Mouse (Mus musculus) limb, embryonic 14.5 days (tissue): ENCODE data around the gene Acbd3. TPM values are rescaled to one million over a fixed set of nuclear protein-coding genes. Genes with fewer than 3 reads are reported as not detected.

Experiments
- ATAC-seq: fragments of 200-750 bp; cut with Nextera tagmentation; 2 replicates; pipeline ENCODE4 v1.8.0; 2017; ENCODE audit warnings: low read depth, moderate number of reproducible peaks, moderate TSS enrichment; ENCODE audit not compliant: low FRiP score
- DNase-seq: peaks from one replicate; pipeline ENCODE4 v3.0.0-alpha.2; 2015; ENCODE audit warnings: low spot score
- H3K27ac ChIP-seq: fragments of 300-500 bp; sonication (generic); replicated peaks from 2 replicates; pipeline ENCODE4 v1.5.1; 2014; ENCODE audit warnings: low read depth, mild to moderate bottlenecking, low read length, moderate library complexity, mixed read lengths
- H3K27me3 ChIP-seq: fragments of 300-500 bp; sonication (generic); 2 replicates; pipeline ENCODE4 v1.6.1; 2014; ENCODE audit warnings: low read length, mixed read lengths; ENCODE audit not compliant: control insufficient read depth, insufficient read depth
- H3K36me3 ChIP-seq: fragments of 300-500 bp; sonication (generic); 2 replicates; pipeline ENCODE4 v1.6.1; 2014; ENCODE audit warnings: mild to moderate bottlenecking, low read length, moderate library complexity, mixed read lengths; ENCODE audit not compliant: control insufficient read depth, insufficient read depth
- H3K4me1 ChIP-seq: fragments of 300-500 bp; sonication (generic); 2 replicates; pipeline ENCODE4 v1.6.1; 2014; ENCODE audit warnings: antibody characterized with exemption, low read length, mixed read lengths; ENCODE audit not compliant: control insufficient read depth, insufficient read depth
- H3K4me2 ChIP-seq: fragments of 300-500 bp; sonication (generic); replicated peaks from 2 replicates; pipeline ENCODE4 v1.6.1; 2014; ENCODE audit warnings: low read depth, mild to moderate bottlenecking, low read length, moderate library complexity; ENCODE audit not compliant: severe bottlenecking
- H3K4me3 ChIP-seq: fragments of 300-500 bp; sonication (generic); replicated peaks from 2 replicates; pipeline ENCODE4 v1.5.1; 2014; ENCODE audit warnings: low read length
- H3K9ac ChIP-seq: fragments of 300-500 bp; sonication (generic); 2 replicates; pipeline ENCODE4 v1.6.1; 2014; ENCODE audit warnings: mild to moderate bottlenecking, low read depth, low read length, moderate library complexity; ENCODE audit not compliant: severe bottlenecking
- H3K9me3 ChIP-seq: fragments of 300-500 bp; sonication (generic); 2 replicates; pipeline ENCODE4 v1.6.1; 2016; ENCODE audit warnings: low read length; ENCODE audit not compliant: control insufficient read depth
- POLR2A ChIP-seq: fragments of 200-500 bp; IDR thresholded peaks from 2 replicates; pipeline ENCODE4 v1.8.0; 2012; ENCODE audit warnings: inconsistent platforms, mild to moderate bottlenecking, moderate library complexity, borderline replicate concordance; ENCODE audit not compliant: insufficient read depth, insufficient read length; ENCODE audit errors: extremely low read depth
- WGBS: fragments of 180-500 bp; shearing (Covaris S2); extraction: QIAGEN DNeasy Blood & Tissue Kit; methylation state at CpG from one replicate; pipeline ENCODE4 v1.1.7; 2014; 5-methylcytosine and 5-hydroxymethylcytosine counted together
- polyA plus RNA-seq, 2 experiments: library from polyadenylated mRNA; depleted of rRNA in 1 of 2; stranded (reverse) in 1 of 2; unstranded in 1 of 2; fragments of >200 nt; fragmentation: Nextera tagmentation in 1 of 2; extraction: Ambion mirVana in 1 of 2; gene quantifications; 2 replicates each; pipeline versions ENCODE4 v1.2.1 to v1.2.3; 2012 to 2014

The Acbd3 gene
- polyA plus RNA-seq, 2 experiments: 29.4 to 41.9 TPM

GRCm38 (mm10) chr1:180777660-180778402 is 52.0 kb downstream of the Acbd3 start:
- Histone ChIP-seq H3K27me3 (no peaks in the 10 kb centered on the region), H3K9ac (peak overlapping the region; percentile 77), H3K4me3 (peak overlapping the region; percentile 61), H3K9me3 (no peaks in the 10 kb centered on the region), H3K4me2 (peak overlapping the region; percentile 80), H3K27ac (peak overlapping the region; percentile 93), H3K36me3 (no peaks in the 10 kb centered on the region), H3K4me1 (peaks cover 7% of the 10 kb centered on the region; the same call in 1 of the 2 replicates)
- DNase-seq (peak; percentile 93), ATAC-seq (peak; percentile 87)
- under 1% methylated on average over 43 of the region's 56 CpGs for WGBS
- TF ChIP-seq POLR2A: peak; percentile 72; the same call in 1 of the 2 replicates

GRCm38 (mm10) chr1:180778403-180778754 is 52.5 kb downstream of the Acbd3 start:
- Histone ChIP-seq H3K4me1 (peaks cover 7% of the 10 kb centered on the region; the same call in 1 of the 2 replicates), H3K27ac (peak overlapping the region; percentile 93), H3K4me2 (peak overlapping the region; percentile 80), H3K27me3 (no peaks in the 10 kb centered on the region), H3K9me3 (no peaks in the 10 kb centered on the region), H3K9ac (peak overlapping the region; percentile 77), H3K4me3 (peak overlapping the region; percentile 61), H3K36me3 (no peaks in the 10 kb centered on the region)
- TF ChIP-seq POLR2A: no peak
- ATAC-seq: peak; percentile 32; the same call in 1 of the 2 replicates
- DNase-seq: no peak
- WGBS: 0% methylated on average over 13 of the region's 13 CpGs

- no peak overlapping the region for H3K9ac ChIP-seq
- H3K27me3 ChIP-seq: no peaks in the 10 kb centered on the region
- no peaks in the 10 kb centered on the region for H3K9me3 ChIP-seq
- no peak for ATAC-seq
- no peak overlapping the region for H3K4me3 ChIP-seq
- no peak overlapping the region for H3K27ac ChIP-seq
- H3K4me2 ChIP-seq: no peak overlapping the region
- no peaks in the 10 kb centered on the region for H3K36me3 ChIP-seq
- TF ChIP-seq POLR2A: no peak
- WGBS: 76% methylated on average over 9 of the region's 10 CpGs
- peaks cover 7% of the 10 kb centered on the region; the same call in 1 of the 2 replicates for H3K4me1 ChIP-seq
- DNase-seq: no peak
Observed at GRCm38 (mm10) chr1:180778941-180779340, 53.1 kb downstream of the Acbd3 start.

- Histone ChIP-seq H3K36me3 (no peaks in the 10 kb centered on the region), H3K9me3 (no peaks in the 10 kb centered on the region), H3K4me3 (no peak overlapping the region), H3K27me3 (no peaks in the 10 kb centered on the region), H3K4me1 (peaks cover 7% of the 10 kb centered on the region; the same call in 1 of the 2 replicates), H3K27ac (no peak overlapping the region), H3K9ac (no peak overlapping the region), H3K4me2 (no peak overlapping the region)
- WGBS: 93% methylated on average over 8 of the region's 8 CpGs
- no peak for ATAC-seq
- DNase-seq: no peak
- no peak for TF ChIP-seq POLR2A
Observed at GRCm38 (mm10) chr1:180780291-180780690, 54.4 kb downstream of the Acbd3 start.

- Histone ChIP-seq H3K4me3 (no peak overlapping the region), H3K36me3 (no peaks in the 10 kb centered on the region), H3K27ac (no peak overlapping the region), H3K4me2 (no peak overlapping the region), H3K4me1 (peaks cover 5% of the 10 kb centered on the region; the same call in 1 of the 2 replicates), H3K27me3 (no peaks in the 10 kb centered on the region), H3K9me3 (no peaks in the 10 kb centered on the region), H3K9ac (no peak overlapping the region)
- DNase-seq (no peak), ATAC-seq (no peak)
- no peak for TF ChIP-seq POLR2A
- 52% methylated on average over 5 of the region's 5 CpGs for WGBS
Observed at GRCm38 (mm10) chr1:180781250-180781649, 55.4 kb downstream of the Acbd3 start.
